In genomic region chr1:151345109-151345862, GRCm38 (mm10) we compare ENCODE assay signal across 8 mouse cellular contexts. TPM values are rescaled to one million over a fixed set of nuclear protein-coding genes. Genes with fewer than 3 reads are reported as not detected.
DNase-seq lines count a peak whose midpoint lies in the region; ATAC-seq and TF ChIP-seq lines count a peak whose summit lies in the region.

No protein-coding gene starts in this region.

- no peaks in the 10 kb centered on the region for H3K27me3 ChIP-seq in embryonic facial prominence, embryonic 10.5 days (replicated peaks; ENCODE audit: low read depth, poor library complexity, severe bottlenecking)
- H3K27me3 ChIP-seq in intestine, postnatal 0 days (replicated peaks; ENCODE audit: control insufficient read depth, insufficient read depth, low read length): no peaks in the 10 kb centered on the region
- no peaks in the 10 kb centered on the region for H3K27me3 ChIP-seq in midbrain, embryonic 11.5 days (ENCODE audit: control insufficient read depth, insufficient read depth, low read length)

- H3K9me3 ChIP-seq in embryonic facial prominence, embryonic 10.5 days: no peaks in the 10 kb centered on the region
- H3K9me3 ChIP-seq in intestine, postnatal 0 days (ENCODE audit: control insufficient read depth): no peaks in the 10 kb centered on the region
- no peaks in the 10 kb centered on the region for H3K9me3 ChIP-seq in midbrain, embryonic 11.5 days (ENCODE audit: control insufficient read depth, low read length)

- peaks cover 15% of the 10 kb centered on the region for H3K36me3 ChIP-seq in embryonic facial prominence, embryonic 10.5 days (replicated peaks)
- no peaks in the 10 kb centered on the region for H3K36me3 ChIP-seq in intestine, postnatal 0 days (ENCODE audit: control insufficient read depth, insufficient read depth)
- peaks cover 2% of the 10 kb centered on the region; the same call in 1 of the 2 replicates for H3K36me3 ChIP-seq in midbrain, embryonic 11.5 days (ENCODE audit: control insufficient read depth, insufficient read depth, low read length)

- peak overlapping the region; percentile 93 for H3K4me3 ChIP-seq in embryonic facial prominence, embryonic 10.5 days
- H3K4me3 ChIP-seq in intestine, postnatal 0 days (ENCODE audit: low read depth, low read length): peak overlapping the region; percentile 95
- peak overlapping the region; percentile 90 for H3K4me3 ChIP-seq in midbrain, embryonic 11.5 days (ENCODE audit: low read depth, low read length)

- under 1% methylated on average over 55 of the region's 55 CpGs for WGBS in embryonic facial prominence, embryonic 10.5 days
- 0% methylated on average over 55 of the region's 55 CpGs for WGBS in intestine, postnatal 0 days
- under 1% methylated on average over 54 of the region's 55 CpGs for WGBS in midbrain, embryonic 11.5 days

- ATAC-seq in granulocyte monocyte progenitor cell, adult 5-6 weeks (replicated peaks; ENCODE audit: poor library complexity, severe bottlenecking): peak; percentile 58
- peak; percentile 53 for ATAC-seq in intestine, postnatal 0 days
- ATAC-seq in midbrain, embryonic 11.5 days (ENCODE audit: low FRiP score): peak; percentile 86

- intact Hi-C loops in left cerebral cortex, postnatal 4 days (cut with DNase I): loop anchor here (5.0 kb wide), 1 partner anchor 308 kb away; no protein-coding TSS in a partner anchor

- H3K9ac ChIP-seq in intestine, postnatal 0 days (ENCODE audit: low read depth, low read length): peak overlapping the region; percentile 93
- H3K9ac ChIP-seq in midbrain, embryonic 11.5 days (ENCODE audit: low read length): peak overlapping the region; percentile 97

- TF ChIP-seq CTCF in intestine, postnatal 0 days (IDR thresholded peaks at IDR 0.05; ENCODE audit: low read depth): no peak

- peaks cover 48% of the 10 kb centered on the region for H3K4me1 ChIP-seq in embryonic facial prominence, embryonic 10.5 days
- H3K4me1 ChIP-seq in intestine, postnatal 0 days (replicated peaks; ENCODE audit: control insufficient read depth, insufficient read depth, low read length): peaks cover 9% of the 10 kb centered on the region; the same call in 1 of the 2 replicates
- peaks cover 16% of the 10 kb centered on the region for H3K4me1 ChIP-seq in midbrain, embryonic 11.5 days (ENCODE audit: control insufficient read depth, insufficient read depth, low read length)

- peak overlapping the region; percentile 98 for H3K27ac ChIP-seq in embryonic facial prominence, embryonic 10.5 days (replicated peaks)
- H3K27ac ChIP-seq in intestine, postnatal 0 days (ENCODE audit: low read depth, low read length): peak overlapping the region; percentile 96
- peak overlapping the region; percentile 85 for H3K27ac ChIP-seq in midbrain, embryonic 11.5 days (ENCODE audit: low read depth, low read length)

- peak overlapping the region; percentile 74 for H3K4me2 ChIP-seq in intestine, postnatal 0 days (replicated peaks; ENCODE audit: low read depth)
- peak overlapping the region; percentile 62 for H3K4me2 ChIP-seq in midbrain, embryonic 11.5 days

- peak; percentile 98 for DNase-seq in adrenal gland, postnatal 14 days
- peak; percentile 95 for DNase-seq in embryonic facial prominence, embryonic 10.5 days (ENCODE audit: low spot score)
- DNase-seq in left cerebral cortex, postnatal 4 days: peak; percentile 98
- peak; percentile 99 for DNase-seq in midbrain, embryonic 11.5 days (ENCODE audit: low spot score, missing footprints)
- peak; percentile 98 for DNase-seq in right cerebral cortex, postnatal 4 days
- DNase-seq in yolk sac, embryonic 10.5 days (ENCODE audit: low spot score): peak; percentile 94

RNA-seq across cellular contexts. Expression of gene Ivns1abp, which starts 1.0 kb away (rescaled TPM):
- 200 and 309 TPM in 2 replicates for total RNA-seq in adrenal gland, postnatal 14 days (2021)
- 402 and 404 TPM in 2 replicates for polyA plus RNA-seq in embryonic facial prominence, embryonic 10.5 days (2016; fragmentation: Nextera tagmentation; extraction: Ambion mirVana)
- total RNA-seq in granulocyte monocyte progenitor cell, adult 5-6 weeks (2014; fragmentation: Nextera tagmentation): 284 and 329 TPM in 2 replicates
- total RNA-seq in granulocyte monocyte progenitor cell, adult 5-6 weeks (2017): 441 and 484 TPM in 2 replicates
- polyA plus RNA-seq in intestine, postnatal 0 days (2015; fragmentation: Nextera tagmentation; extraction: Ambion mirVana): 101 and 107 TPM in 2 replicates
- total RNA-seq in left cerebral cortex, postnatal 4 days (2021): 100 to 1,000 TPM; 257 to 290 TPM
- polyA plus RNA-seq in midbrain, embryonic 11.5 days (2014; fragmentation: Nextera tagmentation; extraction: Ambion mirVana): 434 and 473 TPM in 2 replicates

Comparison
In these comparisons a context has a peak if more than half of its experiments do, and no peak if none do; other contexts are left out.
1. Peak in every context shown above with its lines: DNase-seq, ATAC-seq, H3K4me3 ChIP-seq and H3K27ac ChIP-seq.